Mouse (Mus musculus) MEL (cell line): ENCODE measurements around the gene Ap3b1. TPM values are rescaled to one million over a fixed set of nuclear protein-coding genes. Genes with fewer than 3 reads are reported as not detected.

Experiments used
- DNase-seq: peaks from one replicate; pipeline ENCODE4 v3.0.0; 2011; ENCODE audit warnings: low read depth, low spot score
- H3K27ac ChIP-seq: 2 replicates; pipeline ENCODE4 v1.5.1; 2012; ENCODE audit warnings: low read depth, mild to moderate bottlenecking, control low read depth, low read length, moderate library complexity; ENCODE audit not compliant: control insufficient read depth
- H3K27me3 ChIP-seq, 2 experiments: fragments of 150-350 bp in 1 of 2; sonication (generic) in 1 of 2; 2 replicates each; pipeline ENCODE4 v1.6.1; 2012; ENCODE audit warnings: low read length in 2 of 2, mild to moderate bottlenecking in 2 of 2, improper control_type of control experiment in 1 of 2, moderate library complexity in 1 of 2; ENCODE audit not compliant: insufficient read depth in 2 of 2, control insufficient read depth in 1 of 2
- H3K36me3 ChIP-seq, 2 experiments: 2 replicates each; pipeline ENCODE4 v1.6.1; 2012 to 2014; ENCODE audit warnings: low read length in 2 of 2, improper control_type of control experiment in 1 of 2, inconsistent platforms in 1 of 2, mild to moderate bottlenecking in 1 of 2; ENCODE audit not compliant: insufficient read depth in 2 of 2, control insufficient read depth in 1 of 2
- H3K4me1 ChIP-seq, 2 experiments: fragments of 150-350 bp in 1 of 2; sonication (generic) in 1 of 2; 2 replicates each; pipeline ENCODE4 v1.6.1; 2012; ENCODE audit warnings: low read length in 2 of 2, improper control_type of control experiment in 1 of 2, mild to moderate bottlenecking in 1 of 2; ENCODE audit not compliant: insufficient read depth in 2 of 2, control insufficient read depth in 1 of 2
- H3K4me3 ChIP-seq, 2 experiments: fragments of 150-350 bp in 1 of 2; sonication (generic) in 1 of 2; 2 replicates each; pipeline ENCODE4 v1.5.1; 2012; ENCODE audit warnings: low read depth in 2 of 2, low read length in 2 of 2, mild to moderate bottlenecking in 2 of 2, moderate library complexity in 2 of 2, control low read depth in 1 of 2, improper control_type of control experiment in 1 of 2; ENCODE audit not compliant: control insufficient read depth in 1 of 2, insufficient read depth in 1 of 2
- H3K79me2 ChIP-seq: 2 replicates; pipeline ENCODE4 v1.6.1; 2012; ENCODE audit warnings: mild to moderate bottlenecking, low read length, moderate library complexity; ENCODE audit not compliant: control insufficient read depth, poor library complexity, insufficient read depth
- H3K9ac ChIP-seq: 2 replicates; pipeline ENCODE4 v1.6.1; 2012; ENCODE audit warnings: low read depth, mild to moderate bottlenecking, control low read depth, low read length, moderate library complexity; ENCODE audit not compliant: control insufficient read depth, poor library complexity, severe bottlenecking
- H3K9me3 ChIP-seq: fragments of 150-350 bp; sonication (generic); replicated peaks from 2 replicates; pipeline ENCODE4 v1.6.1; 2012; ENCODE audit warnings: mild to moderate bottlenecking, low read length, improper control_type of control experiment, moderate library complexity; ENCODE audit not compliant: insufficient read depth
- BHLHE40 ChIP-seq: IDR thresholded peaks from 2 replicates; pipeline ENCODE4 v1.6.1; 2012; ENCODE audit warnings: low read depth, mild to moderate bottlenecking, inconsistent platforms, low read length, improper control_type of control experiment, borderline replicate concordance
- E2F4 ChIP-seq: IDR thresholded peaks from 2 replicates; pipeline ENCODE4 v1.6.1; 2011; ENCODE audit warnings: low read depth, low read length, improper control_type of control experiment, borderline replicate concordance
- GABPA ChIP-seq: IDR thresholded peaks from 2 replicates; pipeline ENCODE4 v1.6.1; 2012; ENCODE audit warnings: low read depth, mild to moderate bottlenecking, inconsistent platforms, low read length, improper control_type of control experiment, moderate library complexity
- HCFC1 ChIP-seq: IDR thresholded peaks from 2 replicates; pipeline ENCODE4 v1.6.1; 2012; ENCODE audit warnings: low read depth, mild to moderate bottlenecking, inconsistent platforms, low read length, improper control_type of control experiment, moderate library complexity
- MAX ChIP-seq: IDR thresholded peaks from 2 replicates; pipeline ENCODE4 v1.6.1; 2011; ENCODE audit warnings: low read length, improper control_type of control experiment
- MEF2A ChIP-seq: IDR thresholded peaks from 2 replicates; pipeline ENCODE4 v1.6.1; 2014; ENCODE audit warnings: low read depth, mild to moderate bottlenecking, inconsistent platforms, low read length, improper control_type of control experiment; ENCODE audit not compliant: poor library complexity, insufficient replicate concordance, severe bottlenecking; ENCODE audit errors: extremely low read depth
- MXI1 ChIP-seq: IDR thresholded peaks from 2 replicates; pipeline ENCODE4 v1.6.1; 2011; ENCODE audit warnings: mild to moderate bottlenecking, low read depth, low read length, improper control_type of control experiment
- MYB ChIP-seq: IDR thresholded peaks from 2 replicates; pipeline ENCODE4 v1.6.1; 2011; ENCODE audit warnings: mild to moderate bottlenecking, low read depth, low read length, improper control_type of control experiment
- NRF1 ChIP-seq: IDR thresholded peaks from 2 replicates; pipeline ENCODE4 v1.6.1; 2014; ENCODE audit warnings: low read depth, mild to moderate bottlenecking, inconsistent platforms, low read length, improper control_type of control experiment, moderate library complexity; ENCODE audit not compliant: poor library complexity, insufficient read depth, severe bottlenecking
- POLR2AphosphoS2 ChIP-seq: IDR thresholded peaks from 2 replicates; pipeline ENCODE4 v1.6.1; 2011; ENCODE audit warnings: low read length, improper control_type of control experiment
- POLR2AphosphoS5 ChIP-seq: IDR thresholded peaks from 2 replicates; pipeline ENCODE4 v1.6.1; 2012; ENCODE audit warnings: low read depth, borderline replicate concordance, mild to moderate bottlenecking, inconsistent platforms, low read length, moderate library complexity, mixed read lengths
- SIN3A ChIP-seq: IDR thresholded peaks from 2 replicates; pipeline ENCODE4 v1.6.1; 2012; ENCODE audit warnings: low read length, improper control_type of control experiment, inconsistent platforms
- SMC3 ChIP-seq: IDR thresholded peaks from 2 replicates; pipeline ENCODE4 v1.6.1; 2011; ENCODE audit warnings: low read depth, low read length, improper control_type of control experiment
- TBP ChIP-seq: IDR thresholded peaks from 2 replicates; pipeline ENCODE4 v1.8.0; 2011; ENCODE audit warnings: low read depth, low read length, improper control_type of control experiment
- USF1 ChIP-seq: IDR thresholded peaks from 2 replicates; pipeline ENCODE4 v1.6.1; 2014; ENCODE audit warnings: low read depth, mild to moderate bottlenecking, inconsistent platforms, low read length, improper control_type of control experiment, moderate library complexity
- ZC3H11A ChIP-seq: IDR thresholded peaks from 2 replicates; pipeline ENCODE4 v1.6.1; 2012; ENCODE audit warnings: low read depth, mild to moderate bottlenecking, inconsistent platforms, low read length, improper control_type of control experiment
- ZKSCAN1 ChIP-seq: IDR thresholded peaks from 2 replicates; pipeline ENCODE4 v1.6.1; 2012; ENCODE audit warnings: low read depth, mild to moderate bottlenecking, inconsistent platforms, low read length, improper control_type of control experiment, moderate library complexity
- ZMIZ1 ChIP-seq: IDR thresholded peaks from 2 replicates; pipeline ENCODE4 v1.6.1; 2012; ENCODE audit warnings: low read depth, mild to moderate bottlenecking, inconsistent platforms, low read length, improper control_type of control experiment, moderate library complexity
- polyA plus RNA-seq, 2 experiments: library from polyadenylated mRNA; stranded (reverse) in 1 of 2; unstranded in 1 of 2; fragments of >175 nt in 1 of 2; fragments of >200 nt in 1 of 2; gene quantifications; 2 replicates each; pipeline versions ENCODE4 v1.2.1 to v1.2.4; 2012; ENCODE audit warnings: low replicate concordance in 2 of 2, low read depth in 1 of 2; ENCODE audit not compliant: insufficient read length in 2 of 2, insufficient read depth in 1 of 2, missing spikeins in 1 of 2
- total RNA-seq: library from RNA; depleted of rRNA; stranded (reverse); fragments of 300-350 nt; gene quantifications from 2 replicates; pipeline ENCODE4 v1.2.3, GENCODE M21; 2012

The Ap3b1 gene
- total and polyA plus RNA-seq, 3 experiments = 36.7 to 74.5 TPM; not detected in 1

DNA sequence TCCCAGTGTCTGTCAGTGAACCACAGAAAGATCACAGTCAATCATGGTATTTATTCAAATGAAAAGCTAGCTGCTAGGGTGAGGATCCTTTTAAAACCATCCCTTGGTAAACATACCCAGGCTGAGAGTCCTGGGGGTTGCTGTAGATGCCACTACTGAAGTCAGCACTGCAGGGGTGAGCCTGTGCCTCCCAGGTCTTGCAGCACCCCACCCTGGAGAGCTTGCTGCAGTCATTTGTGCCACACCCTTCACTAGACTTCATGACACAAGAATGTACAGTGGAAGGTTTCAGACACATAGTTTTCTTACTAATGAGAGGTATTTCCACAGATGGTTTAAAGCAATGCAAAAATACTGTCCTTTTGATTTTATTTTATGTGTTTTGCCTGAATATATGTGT, 156.2 kb downstream of the Ap3b1 start:
- no peak overlapping the region for H3K27ac ChIP-seq
- no peaks in the 10 kb centered on the region for H3K79me2 ChIP-seq
- peaks cover 2 to 29% of the 10 kb centered on the region in 2 experiments for H3K4me1 ChIP-seq
- no peak overlapping the region for H3K4me3 ChIP-seq
- DNase-seq = no peak
- H3K27me3 ChIP-seq = no peaks in the 10 kb centered on the region
- no peak overlapping the region for H3K9ac ChIP-seq
- H3K9me3 ChIP-seq = no peaks in the 10 kb centered on the region
- H3K36me3 ChIP-seq = peaks cover 0 to 19% of the 10 kb centered on the region in 2 experiments; a peak in 2 of 4 replicates
- TF ChIP-seq SMC3 (no peak), ZKSCAN1 (no peak), TBP (no peak), POLR2AphosphoS2 (no peak), SIN3A (no peak), MAX (no peak), GABPA (no peak), ZC3H11A (no peak), NRF1 (no peak), POLR2AphosphoS5 (no peak), HCFC1 (no peak), MEF2A (no peak), BHLHE40 (no peak), ZMIZ1 (no peak)

- H3K9me3 ChIP-seq = no peaks in the 10 kb centered on the region
- peaks cover 1 to 19% of the 10 kb centered on the region in 2 experiments; a peak in 2 of 4 replicates for H3K36me3 ChIP-seq
- no peak overlapping the region for H3K27ac ChIP-seq
- peaks cover 2 to 29% of the 10 kb centered on the region in 2 experiments for H3K4me1 ChIP-seq
- no peaks in the 10 kb centered on the region for H3K79me2 ChIP-seq
- no peak overlapping the region for H3K4me3 ChIP-seq
- no peak for DNase-seq
- H3K27me3 ChIP-seq = no peaks in the 10 kb centered on the region
- no peak overlapping the region for H3K9ac ChIP-seq
- TF ChIP-seq ZKSCAN1 (no peak), POLR2AphosphoS2 (no peak), ZMIZ1 (no peak), MYB (no peak), USF1 (no peak), E2F4 (no peak), MXI1 (no peak), MEF2A (no peak)
Measured at GRCm38 (mm10) chr13:94516532-94516931, 157.8 kb downstream of the Ap3b1 start.
